14 mouse cellular contexts compared by ENCODE assay signal in genomic region chr11:51328387-51328942, GRCm38 (mm10). TPM values are rescaled to one million over a fixed set of nuclear protein-coding genes. Genes with fewer than 3 reads are reported as not detected.
DNase-seq lines count a peak whose midpoint lies in the region; ATAC-seq and TF ChIP-seq lines count a peak whose summit lies in the region.
"Had no signal": no experiment of that assay in that cellular context is flagged by ENCODE, and none has a peak within 500 bp of the region (broad histone marks: within the 10 kb centered on the region; RNA-seq: fewer than 3 reads in every experiment).

No protein-coding gene starts in this region.

- peak; percentile 58 to 66 for DNase-seq in cerebellum, postnatal 14 days
- peak; percentile 22 to 30 for DNase-seq in lung, adult 18-20 months
- DNase-seq in lung, postnatal 4 days = no peak
- peak; percentile 24 for DNase-seq in MEL (ENCODE audit: low read depth, low spot score)
- no peak for DNase-seq in thymus, postnatal 36 days
- DNase-seq: gastrocnemius, adult 2 months; heart, postnatal 10 days had no signal

- TF ChIP-seq RAD21 in MEL (IDR thresholded peaks at IDR 0.05; ENCODE audit: low read depth, low read length) = no peak

- no peak for ATAC-seq in cerebellum, adult (ENCODE audit: insufficient number of reproducible peaks, low FRiP score, low TSS enrichment)
- peak; percentile 90 for ATAC-seq in common myeloid progenitor, adult 5-6 weeks (replicated peaks; ENCODE audit: low read depth, poor library complexity, severe bottlenecking)
- ATAC-seq: forebrain, embryonic 14.5 days; hindbrain, postnatal 0 days had no signal

- TF ChIP-seq POLR2A in MEL (IDR thresholded peaks at IDR 0.05; ENCODE audit: control insufficient read depth in 1 of 2, insufficient read depth in 1 of 2, low read depth in 1 of 2, low read length in 2 of 2, poor library complexity in 1 of 2) = no peak

- H3K9ac ChIP-seq in MEL (ENCODE audit: control insufficient read depth, low read depth, low read length, poor library complexity, severe bottlenecking) = no peak overlapping the region
- H3K9ac ChIP-seq: embryonic facial prominence, embryonic 15.5 days; limb, embryonic 12.5 days had no signal

- no peak overlapping the region for H3K27ac ChIP-seq in MEL (ENCODE audit: control insufficient read depth, low read depth, low read length)
- H3K27ac ChIP-seq: embryonic facial prominence, embryonic 15.5 days; gastrocnemius, adult 2 months; hindbrain, postnatal 0 days; limb, embryonic 12.5 days had no signal

- no peaks in the 10 kb centered on the region for H3K79me2 ChIP-seq in MEL (ENCODE audit: control insufficient read depth, insufficient read depth, low read length, poor library complexity)

- TF ChIP-seq EP300 in MEL (IDR thresholded peaks at IDR 0.05; ENCODE audit: low read depth in 1 of 2, low read length in 2 of 2) = no peak

- TF ChIP-seq CTCF in MEL (IDR thresholded peaks at IDR 0.05 in 2 of 3, conservative IDR thresholded peaks at IDR 0.05 in 1 of 3; ENCODE audit: control insufficient read depth in 1 of 3, insufficient read depth in 1 of 3, low read depth in 2 of 3, low read length in 3 of 3, poor library complexity in 1 of 3, severe bottlenecking in 1 of 3) = no peak

- H3K36me3 ChIP-seq in MEL (ENCODE audit: control insufficient read depth in 1 of 2, insufficient read depth in 2 of 2, low read length in 2 of 2) = no peaks in the 10 kb centered on the region
- H3K36me3 ChIP-seq: embryonic facial prominence, embryonic 15.5 days; limb, embryonic 12.5 days had no signal

- no peak overlapping the region for H3K4me3 ChIP-seq in MEL (ENCODE audit: control insufficient read depth in 1 of 2, insufficient read depth in 1 of 2, low read depth in 2 of 2, low read length in 2 of 2)
- H3K4me3 ChIP-seq: embryonic facial prominence, embryonic 15.5 days; gastrocnemius, adult 2 months; limb, embryonic 12.5 days; megakaryocyte, embryonic 14.5 days had no signal

- no peaks in the 10 kb centered on the region for H3K4me1 ChIP-seq in MEL (ENCODE audit: control insufficient read depth in 1 of 2, insufficient read depth in 2 of 2, low read length in 2 of 2)
- H3K4me1 ChIP-seq: embryonic facial prominence, embryonic 15.5 days; megakaryocyte, embryonic 14.5 days had no signal

- H3K9me3 ChIP-seq in MEL (replicated peaks; ENCODE audit: insufficient read depth, low read length) = no peaks in the 10 kb centered on the region
- H3K9me3 ChIP-seq: embryonic facial prominence, embryonic 15.5 days; limb, embryonic 12.5 days had no signal

- H3K27me3 ChIP-seq in MEL (ENCODE audit: control insufficient read depth in 1 of 2, insufficient read depth in 2 of 2, low read length in 2 of 2) = no peaks in the 10 kb centered on the region
- H3K27me3 ChIP-seq: embryonic facial prominence, embryonic 15.5 days; limb, embryonic 12.5 days had no signal

TF ChIP-seq in MEL, 35 proteins besides CTCF, POLR2A, EP300 and RAD21:
- TF ChIP-seq MYB (IDR thresholded peaks at IDR 0.05; ENCODE audit: low read depth, low read length) = no peak
TF ChIP-seq in MEL: peak in this region for 0.

RNA-seq across cellular contexts. Expression of gene Col23a1, which starts 38.7 kb away (rescaled TPM):
- under 0.01 and 0.03 TPM in 2 replicates for total RNA-seq in MEL (2012; rRNA removed)
- under 1 TPM in 1 of 2 experiments, not detected in 1; 0.03 TPM for polyA plus RNA-seq in MEL (2012; ENCODE audit: insufficient read depth in 1 of 2, insufficient read length in 2 of 2, low read depth in 1 of 2, low replicate concordance in 2 of 2, missing spikeins in 1 of 2)
- total RNA-seq in common myeloid progenitor, adult 5-6 weeks (2017) = 0.18 TPM in 1 of 2 replicates, not detected in the other

Comparison
In these comparisons a context has a peak if more than half of its experiments do, and no peak if none do; other contexts are left out.
1. DNase-seq: peak in cerebellum, postnatal 14 days (2 of 2), lung, adult 18-20 months (2 of 2) and MEL (single experiment); none in lung, postnatal 4 days (0 of 2) and thymus, postnatal 36 days (0 of 2).